Mouse (Mus musculus): ENCODE measurements around the gene Hsd17b13. TPM values are rescaled to one million over a fixed set of nuclear protein-coding genes. Genes with fewer than 3 reads are reported as not detected.

Gene Hsd17b13
- polyA plus RNA-seq (2021; fragmentation: Nextera tagmentation): 0.10 and 0.18 TPM in 2 replicates
- long read RNA-seq, experiment 1: 0 reads
- long read RNA-seq, experiment 2, partial matches to known transcripts: 1 of 1 reads
- long read RNA-seq, experiment 2, other reads (novel, unspliced or antisense): 0 of 1 reads

DNA sequence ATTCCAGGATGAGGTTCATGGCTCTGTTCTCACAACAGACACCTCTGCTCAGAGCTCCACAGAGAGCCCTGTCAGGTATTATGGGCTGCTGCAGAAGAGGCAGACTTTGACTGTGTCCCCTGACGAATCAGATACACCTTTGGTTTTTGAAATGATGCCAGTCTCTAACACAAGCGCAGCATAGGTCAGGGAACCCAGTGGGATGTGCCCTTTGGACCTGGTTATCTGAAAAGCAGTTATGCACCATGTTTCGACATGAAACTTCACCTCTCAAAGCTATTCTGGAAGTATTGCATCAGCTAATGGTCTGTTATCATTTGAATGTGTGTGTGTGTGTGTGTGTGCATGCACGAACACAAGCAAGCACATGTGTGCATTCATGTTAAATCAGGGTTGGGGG lies at the start of gene Hsd17b13:
Gene Hsd17b13, minus strand, starts transcription at position 114 of the 400 bp plus-strand sequence.

DNA sequence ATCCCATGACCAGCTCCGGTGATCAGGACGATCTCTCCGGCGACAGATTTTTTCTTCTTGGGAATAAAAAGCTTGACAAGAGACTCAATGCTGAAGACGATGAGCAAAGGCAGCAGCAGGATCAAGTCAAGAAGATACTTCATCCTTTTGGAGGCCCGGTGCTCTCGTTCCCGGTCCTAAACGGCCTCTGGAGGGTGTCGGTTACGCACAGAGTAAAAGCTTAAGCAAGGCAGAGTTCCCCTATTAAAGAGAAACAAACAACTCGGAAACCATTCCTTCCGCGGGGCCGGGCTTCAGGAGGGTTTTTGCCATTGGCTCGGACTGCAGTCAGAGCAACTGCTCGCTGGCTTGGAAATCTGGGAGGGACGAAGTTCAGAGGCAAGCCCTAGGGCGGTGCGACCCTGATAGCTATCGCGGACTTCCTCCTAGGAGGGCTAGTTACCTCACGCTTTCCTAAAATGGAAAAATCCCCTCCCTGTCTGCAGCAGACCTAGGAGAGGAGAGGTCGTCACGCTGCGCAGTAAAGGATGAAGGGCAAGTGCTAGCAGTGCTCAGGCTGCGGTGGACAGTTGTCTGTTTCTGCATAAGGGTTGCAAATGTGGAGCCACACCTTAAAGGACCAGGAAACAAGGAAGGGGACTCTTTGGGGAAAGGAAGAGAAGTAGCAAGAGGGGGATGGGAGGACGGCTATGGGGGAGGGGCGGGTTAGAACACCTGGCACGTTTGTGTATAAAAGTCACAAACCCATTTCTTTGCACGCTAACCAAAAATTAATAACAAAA lies 44.6 kb upstream of the Hsd17b13 start, which contains the start of gene Hsd17b11:
Gene Hsd17b11, minus strand, starts transcription at position 323 of the 782 bp plus-strand sequence.

DNA sequence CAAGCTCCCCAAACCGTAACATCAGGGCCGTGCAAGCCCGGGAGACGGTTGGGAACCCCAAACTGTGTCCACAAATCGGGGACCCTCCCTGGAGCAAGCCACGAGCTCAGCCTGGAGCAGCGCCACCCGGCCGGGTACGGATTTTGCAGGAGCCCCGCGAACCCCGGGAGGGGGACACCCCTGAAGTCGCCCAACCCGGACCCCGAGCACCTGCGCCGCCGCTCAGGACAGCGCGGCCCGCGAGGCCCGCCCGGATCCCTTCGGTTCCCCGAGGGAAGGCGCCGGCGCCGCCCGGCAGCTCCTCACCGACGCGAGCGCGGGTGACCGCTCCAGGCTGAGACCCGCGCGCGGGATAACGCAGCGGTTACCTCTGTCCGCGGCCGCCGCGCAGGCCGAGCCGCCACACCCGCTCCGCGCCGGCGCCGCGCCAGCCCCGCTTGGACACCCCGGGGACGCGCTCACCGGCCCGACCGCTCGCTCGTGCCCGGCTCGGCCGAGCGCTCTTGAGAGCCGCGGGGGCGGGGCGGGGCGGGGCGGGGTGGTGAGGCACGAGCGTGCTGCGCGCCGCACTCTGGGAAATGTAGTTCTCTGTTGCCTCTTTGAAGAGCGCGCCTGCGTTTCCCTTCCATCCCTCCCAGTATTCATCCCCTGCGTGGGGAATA lies 66.3 kb downstream of the Hsd17b13 start, which contains the start of gene Klhl8:
Gene Klhl8, minus strand, starts transcription at position 512 of the 662 bp plus-strand sequence.

Other genes starting within 250 kb of the Hsd17b13 start
- gene Klhl8, start 66.2 kb downstream of the Hsd17b13 start, polyA plus RNA-seq (2021; fragmentation: Nextera tagmentation): 10.0 and 16.4 TPM in 2 replicates
- gene Hsd17b11, start 44.5 kb upstream of the Hsd17b13 start, polyA plus RNA-seq (2021; fragmentation: Nextera tagmentation): 4.1 and 5.9 TPM in 2 replicates
- 71.0 and 118 TPM in 2 replicates for gene Nudt9, start 68.9 kb upstream of the Hsd17b13 start, polyA plus RNA-seq (2021; fragmentation: Nextera tagmentation)
- 0.45 TPM in 1 of 2 replicates, not detected in the other for gene Gm17660, start 100.2 kb upstream of the Hsd17b13 start, polyA plus RNA-seq (2021; fragmentation: Nextera tagmentation)
- 1,285 and 1,368 TPM in 2 replicates for gene Sparcl1, start 136.3 kb upstream of the Hsd17b13 start, polyA plus RNA-seq (2021; fragmentation: Nextera tagmentation)
- gene Dspp, start 193.3 kb upstream of the Hsd17b13 start, polyA plus RNA-seq (2021; fragmentation: Nextera tagmentation): 0.04 TPM in 1 of 2 replicates, not detected in the other
- 2.6 and 2.9 TPM in 2 replicates for gene Dmp1, start 225.2 kb upstream of the Hsd17b13 start, polyA plus RNA-seq (2021; fragmentation: Nextera tagmentation)

Measured in left cerebral cortex, adult 6 months (tissue).